Mouse (Mus musculus): ENCODE data around the gene Spryd3.
A peak's percentile ranks its signal among the peaks of the same experiment; 100 is the strongest.

The Spryd3 gene

GRCm38 (mm10) chr15:102114651-102115260, 21.3 kb downstream of the Spryd3 start:
- DNase-seq (ENCODE audit: extremely low read depth, low read depth): no peak

GRCm38 (mm10) chr15:102113674-102114073, 22.4 kb downstream of the Spryd3 start:
- no peak for DNase-seq (ENCODE audit: extremely low read depth, low read depth)

GRCm38 (mm10) chr15:102112827-102113226, 23.2 kb downstream of the Spryd3 start:
- DNase-seq (ENCODE audit: extremely low read depth, low read depth): no peak

GRCm38 (mm10) chr15:102112181-102112580, 23.9 kb downstream of the Spryd3 start:
- DNase-seq (ENCODE audit: extremely low read depth, low read depth): no peak

- DNase-seq (ENCODE audit: extremely low read depth, low read depth): no peak
These were observed 24.6 kb downstream of the Spryd3 start for GRCm38 (mm10) chr15:102111495-102111829.

GRCm38 (mm10) chr15:102110701-102111494, 25.1 kb downstream of the Spryd3 start:
- DNase-seq (ENCODE audit: extremely low read depth, low read depth): no peak

- DNase-seq (ENCODE audit: extremely low read depth, low read depth): no peak
These were observed 25.8 kb downstream of the Spryd3 start for GRCm38 (mm10) chr15:102110271-102110670.

- DNase-seq (ENCODE audit: extremely low read depth, low read depth): peak; percentile 80
These were observed 27.1 kb downstream of the Spryd3 start for GRCm38 (mm10) chr15:102108651-102109525.

GRCm38 (mm10) chr15:102107689-102108573, 28.1 kb downstream of the Spryd3 start:
- peak; percentile 79 for DNase-seq (ENCODE audit: extremely low read depth, low read depth)

- no peak for DNase-seq (ENCODE audit: extremely low read depth, low read depth)
These were observed 29.1 kb downstream of the Spryd3 start for GRCm38 (mm10) chr15:102106754-102107456.

GRCm38 (mm10) chr15:102105764-102106730, 30.0 kb downstream of the Spryd3 start:
- DNase-seq (ENCODE audit: extremely low read depth, low read depth): no peak

GRCm38 (mm10) chr15:102105360-102105759, 30.7 kb downstream of the Spryd3 start:
- DNase-seq (ENCODE audit: extremely low read depth, low read depth): no peak

- no peak for DNase-seq (ENCODE audit: extremely low read depth, low read depth)
These were observed 32.0 kb downstream of the Spryd3 start for GRCm38 (mm10) chr15:102103947-102104555.

- no peak for DNase-seq (ENCODE audit: extremely low read depth, low read depth)
These were observed 32.6 kb downstream of the Spryd3 start for GRCm38 (mm10) chr15:102103371-102103946.

GRCm38 (mm10) chr15:102102548-102103121, 33.4 kb downstream of the Spryd3 start:
- DNase-seq (ENCODE audit: extremely low read depth, low read depth): no peak

GRCm38 (mm10) chr15:102101672-102102541, 34.1 kb downstream of the Spryd3 start:
- no peak for DNase-seq (ENCODE audit: extremely low read depth, low read depth)
